Mouse (Mus musculus): ENCODE measurements around the gene Minos1. TPM values are rescaled to one million over a fixed set of nuclear protein-coding genes. Genes with fewer than 3 reads are reported as not detected.

Gene Minos1
- total RNA-seq, 2 experiments from 2014 or later, result 120 to 318 TPM

- ATAC-seq (ENCODE audit: poor library complexity, severe bottlenecking), result no peak
These were observed 30.6 kb downstream of the Minos1 start for GRCm38 (mm10) chr4:139100326-139100725.

DNA sequence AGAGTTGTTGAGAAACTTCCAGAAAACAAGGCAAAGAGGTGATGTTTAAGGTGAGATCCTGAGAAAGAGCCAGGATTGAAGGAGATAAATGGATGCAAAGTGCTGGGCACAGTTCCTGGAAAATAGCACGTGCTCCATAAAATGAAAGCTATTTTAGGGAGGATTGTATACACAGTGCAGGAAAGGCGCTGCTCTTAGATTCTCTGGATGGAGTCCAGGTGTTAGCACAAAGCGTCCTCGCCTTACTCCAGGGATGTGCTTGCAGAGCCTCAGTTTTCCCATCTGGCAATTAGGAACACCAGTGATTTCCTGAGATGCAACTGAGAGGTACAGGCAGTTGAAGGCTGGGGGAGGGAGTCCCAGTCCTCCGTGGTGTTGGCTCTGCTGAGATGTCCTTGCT is 34.7 kb downstream of the Minos1 start:
- ATAC-seq (ENCODE audit: poor library complexity, severe bottlenecking), result no peak

GRCm38 (mm10) chr4:139095406-139095805 is 35.5 kb downstream of the Minos1 start:
- no peak for ATAC-seq (ENCODE audit: poor library complexity, severe bottlenecking)

GRCm38 (mm10) chr4:139093196-139093530 is 37.8 kb downstream of the Minos1 start:
- no peak for ATAC-seq (ENCODE audit: poor library complexity, severe bottlenecking)

- no peak for ATAC-seq (ENCODE audit: poor library complexity, severe bottlenecking)
These were observed 38.3 kb downstream of the Minos1 start, which contains the start of gene Nbl1 for GRCm38 (mm10) chr4:139092356-139093195. TSS of gene Nbl1 (minus strand) at chr4:139092993.

DNA sequence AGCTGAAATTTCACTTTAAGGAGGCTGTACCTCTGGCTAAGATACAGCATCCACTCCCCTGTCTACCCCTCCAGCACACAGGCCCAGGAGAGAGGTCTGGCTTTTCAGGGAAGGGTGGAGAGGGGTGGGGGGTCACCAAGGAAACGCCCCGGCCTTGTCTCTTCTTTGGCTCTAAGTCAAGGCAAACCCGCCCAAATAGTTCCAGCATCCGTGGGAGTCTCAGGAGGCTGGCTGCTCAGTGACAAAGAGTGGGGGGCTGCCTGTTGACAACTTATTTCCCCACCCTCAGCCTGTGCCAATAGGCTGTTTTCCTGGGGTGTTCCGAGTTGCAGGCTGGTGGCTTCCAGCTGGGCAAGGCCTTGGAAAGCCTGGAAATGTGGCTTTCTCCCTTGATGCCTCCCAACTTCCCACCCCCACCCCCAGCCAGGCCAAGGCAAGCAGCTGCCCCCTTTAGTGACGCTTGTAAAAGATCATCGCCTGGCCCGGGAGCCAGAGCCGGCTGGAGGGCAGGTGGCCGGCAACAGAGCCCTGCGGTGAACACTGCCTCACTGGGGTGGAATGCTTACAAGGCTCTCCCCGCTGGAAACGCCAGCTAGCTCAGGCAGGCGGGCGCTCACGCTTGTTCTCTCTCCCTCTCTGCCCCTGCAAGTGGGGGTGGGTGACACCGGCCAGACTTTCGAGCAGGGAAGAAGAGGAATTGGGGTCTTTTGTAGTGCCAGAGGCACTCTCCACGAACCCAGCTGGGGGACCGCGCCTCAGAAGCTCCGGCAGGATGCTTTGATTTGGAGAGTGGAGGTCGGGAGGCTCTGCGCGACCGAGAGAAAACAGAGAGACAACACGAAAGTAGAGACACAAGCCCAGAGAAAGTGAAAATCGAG is 39.2 kb downstream of the Minos1 start:
- no peak for ATAC-seq (ENCODE audit: poor library complexity, severe bottlenecking)

DNA sequence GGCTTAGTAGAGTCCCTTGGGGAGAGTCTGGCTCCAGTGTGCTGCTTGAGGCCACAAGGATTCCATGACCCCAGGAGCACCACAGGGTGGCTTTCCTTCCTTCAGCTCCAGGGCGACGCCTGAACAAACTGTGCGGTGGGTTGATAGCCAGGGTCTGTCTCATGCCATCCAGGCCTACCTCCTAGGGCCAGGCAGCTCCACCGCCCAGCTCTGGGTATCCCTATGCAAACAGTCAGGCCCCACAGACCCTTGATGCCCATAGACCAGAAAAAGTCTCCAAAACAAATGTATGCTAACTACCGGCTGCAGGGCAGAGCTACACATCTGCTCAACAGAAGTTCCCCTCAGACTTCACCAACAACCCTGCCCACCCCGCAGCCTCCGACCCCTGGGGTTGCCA is 39.8 kb downstream of the Minos1 start:
- ATAC-seq (ENCODE audit: poor library complexity, severe bottlenecking), result no peak

DNA sequence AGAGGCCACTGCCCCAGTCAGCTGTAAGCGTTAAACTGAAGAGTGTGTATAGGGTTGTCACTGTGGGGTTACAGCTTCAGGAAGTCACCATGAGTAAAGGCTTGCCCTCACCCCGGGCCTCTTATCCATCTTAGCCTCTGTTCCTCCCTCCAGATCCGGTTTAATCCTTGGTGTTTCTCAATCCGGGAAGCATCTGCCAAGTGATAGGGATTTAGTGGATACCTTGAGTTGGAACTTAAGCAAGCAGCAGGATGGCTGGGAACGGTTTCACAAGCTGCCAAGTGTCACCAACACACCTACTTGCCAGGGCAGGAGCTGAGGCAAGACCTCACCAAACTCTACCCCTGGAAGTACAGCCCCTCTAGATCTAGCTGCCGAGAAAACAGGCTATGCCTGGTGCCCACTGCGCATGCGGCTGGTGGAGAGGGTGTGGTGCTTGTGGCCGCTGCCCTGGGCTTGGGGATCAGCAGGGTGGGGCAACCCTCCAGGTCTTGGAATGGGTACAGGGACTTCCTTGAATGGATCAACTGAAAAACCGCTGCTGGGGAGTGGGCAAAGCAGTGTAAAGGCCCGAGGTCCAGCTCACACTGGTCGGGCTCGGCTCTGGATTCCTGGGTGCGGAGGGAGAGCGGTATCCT is 40.5 kb downstream of the Minos1 start:
- ATAC-seq (ENCODE audit: poor library complexity, severe bottlenecking), result no peak

DNA sequence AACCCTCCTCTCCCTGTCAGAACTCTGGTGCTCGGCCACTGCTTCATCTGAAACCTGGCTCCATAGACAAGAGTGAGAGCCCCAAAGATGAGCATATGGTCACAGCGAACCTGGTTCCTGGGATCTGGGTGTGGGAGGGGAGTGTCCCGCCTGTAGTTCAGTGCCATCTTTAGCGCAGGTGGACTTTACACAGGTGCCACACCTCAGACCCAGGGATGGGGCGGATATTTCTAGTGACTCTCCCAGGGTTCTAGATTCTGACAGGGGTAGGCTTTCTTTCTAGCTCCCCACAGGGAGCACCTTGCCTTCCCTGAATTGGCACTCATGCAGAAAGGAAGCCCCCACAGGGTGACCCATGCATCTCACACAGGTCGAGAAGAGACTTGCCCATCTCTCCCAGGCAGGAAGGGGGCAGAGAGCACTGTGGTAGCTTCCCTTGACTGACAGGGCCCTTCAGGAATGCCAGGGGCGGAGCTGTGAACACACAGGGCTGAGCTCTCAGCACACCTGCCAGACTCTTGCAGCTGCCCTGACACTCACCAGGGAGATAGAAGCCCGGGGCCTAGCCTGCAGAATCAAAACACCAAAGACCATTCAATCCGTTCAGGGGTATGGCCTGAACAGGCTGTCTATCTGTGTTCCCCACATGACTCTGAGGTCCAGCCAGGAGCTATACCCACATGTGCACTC is 41.8 kb downstream of the Minos1 start:
- ATAC-seq (ENCODE audit: poor library complexity, severe bottlenecking), result no peak

GRCm38 (mm10) chr4:139086984-139087383 is 43.9 kb downstream of the Minos1 start:
- 0 out of 2 replicates have a peak, but pooled peaks have one; percentile 26 for ATAC-seq (ENCODE audit: poor library complexity, severe bottlenecking)

DNA sequence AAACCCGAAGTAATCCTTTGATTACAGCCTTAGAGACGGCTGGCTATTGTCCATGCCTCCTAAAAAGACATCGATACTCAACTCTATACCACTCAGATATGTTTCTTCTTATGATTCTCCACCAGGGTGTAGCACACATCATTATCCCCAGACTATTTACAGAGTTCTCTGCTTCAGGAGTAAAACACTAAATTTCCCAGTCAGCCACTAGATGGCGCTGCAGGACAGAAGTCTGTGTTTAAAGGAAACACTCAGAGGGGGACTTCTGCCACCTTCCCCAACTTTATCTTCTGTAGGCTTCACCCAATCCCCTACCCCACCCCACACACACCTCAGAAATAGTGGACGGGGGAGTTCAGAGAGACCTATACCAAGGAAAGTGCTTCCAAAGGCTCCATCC is 44.9 kb downstream of the Minos1 start:
- ATAC-seq (ENCODE audit: poor library complexity, severe bottlenecking), result peak; percentile 69

GRCm38 (mm10) chr4:139085337-139085736 is 45.6 kb downstream of the Minos1 start:
- ATAC-seq (ENCODE audit: poor library complexity, severe bottlenecking), result no peak

- no peak for ATAC-seq (ENCODE audit: poor library complexity, severe bottlenecking)
These were observed 47.9 kb downstream of the Minos1 start for GRCm38 (mm10) chr4:139082790-139083564.

DNA sequence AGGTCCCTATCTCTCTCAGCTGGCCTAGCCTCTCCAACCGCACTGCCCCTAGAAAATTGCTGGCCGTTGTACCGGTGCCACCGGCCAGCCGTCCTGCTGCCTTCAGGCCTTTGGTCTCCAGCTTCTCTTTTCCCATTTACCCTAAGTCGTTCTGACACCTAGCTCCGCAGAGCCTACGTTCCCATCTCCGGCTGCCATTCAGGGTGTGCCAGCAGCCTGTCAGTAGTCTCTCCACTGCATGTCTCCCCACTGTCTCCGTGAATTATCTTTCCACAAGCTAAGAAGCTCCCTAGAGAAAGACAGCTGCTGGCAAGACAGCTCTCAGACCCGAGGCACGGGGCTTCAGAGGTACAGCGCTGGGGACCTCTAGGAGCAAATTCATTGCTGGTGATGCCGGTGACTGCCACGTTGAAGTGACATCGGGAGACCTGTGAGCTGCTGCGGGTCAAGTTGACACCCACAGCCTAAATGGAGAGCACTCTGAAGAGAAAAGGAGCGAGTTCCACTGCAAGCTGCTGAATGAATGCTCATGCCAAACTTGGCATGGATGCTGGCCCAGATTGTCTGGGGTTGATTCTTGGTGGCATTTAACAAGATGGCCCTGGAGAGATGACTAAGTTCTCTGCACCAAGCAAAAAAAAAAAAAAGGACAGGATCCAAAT is 49.5 kb downstream of the Minos1 start:
- ATAC-seq (ENCODE audit: poor library complexity, severe bottlenecking), result no peak

- ATAC-seq (ENCODE audit: poor library complexity, severe bottlenecking), result no peak
These were observed 50.7 kb downstream of the Minos1 start for GRCm38 (mm10) chr4:139080259-139080658.

DNA sequence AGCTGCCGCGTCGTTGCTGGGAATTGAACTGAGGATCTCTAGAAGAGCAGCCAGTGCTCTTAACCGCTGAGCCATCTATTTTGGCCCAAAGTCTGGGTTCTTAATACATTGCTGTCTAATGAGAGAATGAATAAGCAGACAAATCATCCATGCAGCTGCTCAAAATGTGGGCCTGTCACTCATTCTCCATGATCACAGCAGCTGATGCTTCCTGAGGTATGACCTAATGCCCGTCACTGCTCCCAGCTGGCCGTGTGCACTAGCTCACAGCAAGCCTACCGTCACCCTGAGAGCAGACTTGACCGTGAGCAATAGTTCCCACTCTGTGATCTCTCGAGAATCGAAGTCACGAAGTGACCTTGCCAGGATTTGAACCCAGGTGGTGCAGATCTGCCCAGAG is 51.5 kb downstream of the Minos1 start:
- no peak for ATAC-seq (ENCODE audit: poor library complexity, severe bottlenecking)

GRCm38 (mm10) chr4:139078726-139079125 is 52.2 kb downstream of the Minos1 start:
- no peak for ATAC-seq (ENCODE audit: poor library complexity, severe bottlenecking)

DNA sequence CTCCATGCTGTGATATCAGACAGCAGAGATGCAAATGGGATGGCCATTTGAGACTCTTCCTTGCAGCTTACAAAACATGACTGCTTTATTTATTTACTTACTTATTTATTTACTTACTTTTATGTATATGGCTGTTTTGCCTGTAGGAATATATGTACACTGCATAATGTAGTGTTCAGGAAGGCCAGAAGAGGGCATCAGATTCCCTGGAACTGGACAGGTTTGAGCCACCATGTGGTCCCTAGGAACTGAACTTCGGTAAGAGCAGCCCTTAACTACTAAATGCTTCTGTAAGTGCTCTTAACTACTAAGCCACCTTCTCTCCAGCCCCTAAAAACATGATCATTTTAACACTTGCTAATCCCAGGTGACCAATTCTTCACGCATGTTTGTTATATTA is 52.6 kb downstream of the Minos1 start:
- ATAC-seq (ENCODE audit: poor library complexity, severe bottlenecking), result peak; percentile 52

GRCm38 (mm10) chr4:139075915-139076314 is 55.0 kb downstream of the Minos1 start:
- no peak for ATAC-seq (ENCODE audit: poor library complexity, severe bottlenecking)
